Mouse (Mus musculus) testis, adult 2 months (tissue): ENCODE data around the gene Mrps6.

ENCODE experiments used
- CTCF ChIP-seq: fragments of 200-500 bp; IDR thresholded peaks from 2 replicates; pipeline ENCODE4 v1.5.1; 2012; ENCODE audit warnings: low read depth, mild to moderate bottlenecking, inconsistent platforms, low read length, moderate library complexity; ENCODE audit not compliant: control insufficient read depth, insufficient read depth, insufficient replicate concordance
- POLR2A ChIP-seq: fragments of 200-500 bp; IDR thresholded peaks from 2 replicates; pipeline ENCODE4 v1.6.1; 2012; ENCODE audit warnings: low read depth, mild to moderate bottlenecking, inconsistent platforms, low read length, moderate library complexity; ENCODE audit not compliant: control insufficient read depth

GRCm38 (mm10) chr16:92107346-92107745 is 49.3 kb downstream of the Mrps6 start:
- TF ChIP-seq CTCF (no peak), POLR2A (no peak)
